Mouse (Mus musculus) neural tube, embryonic 10.5 days (tissue): ENCODE results near the gene Phip.

Source experiments
- DNase-seq: peaks from one replicate; pipeline ENCODE4 v3.0.0-alpha.2; 2017; ENCODE audit warnings: low spot score; ENCODE audit errors: extremely low spot score

Phip gene

GRCm38 (mm10) chr9:82975342-82976215, at the start of gene Phip:
Gene Phip, minus strand, starts transcription at chr9:82975516.
- peak; percentile 95 for DNase-seq

DNA sequence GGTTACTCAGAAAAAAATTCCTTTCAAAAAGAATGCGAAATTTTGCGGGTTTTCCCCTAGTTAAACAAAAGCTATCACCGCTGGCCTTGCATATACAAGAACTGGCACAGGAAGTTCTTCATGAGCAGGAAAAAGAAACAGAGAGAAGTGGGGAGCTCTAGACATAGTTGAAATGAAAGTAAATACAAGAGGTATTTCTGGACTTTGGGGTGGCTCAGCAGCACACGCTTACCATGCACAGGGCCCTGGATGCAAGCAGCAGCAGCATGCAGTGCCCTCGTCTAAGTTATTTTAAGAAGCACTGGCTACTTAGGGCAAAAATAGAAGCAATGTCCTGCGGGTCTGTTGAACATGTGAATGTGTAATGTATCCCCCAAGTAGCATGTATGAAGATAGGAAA, 48.4 kb upstream of the Phip start:
- DNase-seq, result no peak

GRCm38 (mm10) chr9:83014516-83014915, 39.2 kb upstream of the Phip start:
- DNase-seq, result no peak

DNA sequence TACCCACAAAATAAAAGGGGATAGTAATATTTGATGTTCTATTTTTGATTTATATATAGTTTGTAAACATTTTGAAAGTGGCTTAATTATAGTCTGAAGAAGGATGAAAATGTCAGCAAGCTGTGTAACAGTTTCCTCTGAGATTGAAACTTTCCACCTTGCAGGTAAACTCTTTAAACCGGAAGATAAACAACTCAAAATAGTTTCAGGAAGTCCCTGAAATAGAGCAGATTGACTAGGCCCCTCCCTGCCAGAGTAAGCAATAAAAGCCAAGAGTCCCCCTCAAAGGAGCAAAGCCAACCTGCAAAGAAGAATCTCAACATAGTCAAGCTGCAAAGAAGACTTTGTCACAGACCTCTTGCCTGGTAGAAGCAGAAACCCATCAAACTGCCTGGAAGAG, 33.0 kb upstream of the Phip start:
- no peak for DNase-seq

- no peak for DNase-seq
Observed at GRCm38 (mm10) chr9:83001342-83001741, 26.0 kb upstream of the Phip start.

- DNase-seq, result no peak
Observed at GRCm38 (mm10) chr9:82997765-82998500, 22.6 kb upstream of the Phip start.

DNA sequence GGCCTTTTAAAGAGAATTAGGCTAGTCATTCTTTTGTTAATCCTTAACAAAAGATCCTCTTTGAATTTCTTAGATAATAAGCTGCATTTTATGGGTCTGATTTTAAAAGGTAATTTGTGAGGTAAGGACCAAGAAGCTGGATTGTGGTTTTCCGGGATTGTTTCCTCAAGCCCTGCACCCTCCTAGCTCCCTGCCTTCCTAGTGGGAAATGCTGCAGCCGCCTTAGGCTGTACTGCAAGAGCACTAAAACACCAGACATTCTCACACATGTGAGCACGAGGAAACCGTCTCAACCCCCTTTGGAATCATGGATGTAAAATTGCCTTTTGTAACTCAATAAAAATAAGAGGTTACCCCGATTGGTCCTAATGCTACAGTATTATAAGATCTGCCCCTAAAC, 1.6 kb upstream of the Phip start:
- peak; percentile 26 for DNase-seq

DNA sequence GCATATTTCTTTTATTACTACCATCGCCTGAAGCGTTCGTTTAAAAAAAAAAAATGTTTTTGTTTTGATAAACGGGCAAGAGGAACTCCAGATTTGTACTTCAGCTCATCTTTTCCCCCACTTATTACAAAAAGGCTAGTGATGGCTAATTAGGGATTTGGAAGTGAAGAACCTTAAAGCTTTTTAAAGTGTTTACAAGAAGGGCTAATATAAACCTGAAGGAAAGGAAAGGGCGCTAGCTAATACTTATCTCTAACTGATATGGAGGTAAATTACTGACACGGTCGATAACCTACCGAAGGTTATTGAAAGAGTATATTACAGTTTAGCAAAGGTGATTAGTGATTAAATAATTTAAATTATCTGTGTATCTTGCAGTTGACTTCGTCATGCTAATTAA, 903 bp upstream of the Phip start:
- no peak for DNase-seq

DNA sequence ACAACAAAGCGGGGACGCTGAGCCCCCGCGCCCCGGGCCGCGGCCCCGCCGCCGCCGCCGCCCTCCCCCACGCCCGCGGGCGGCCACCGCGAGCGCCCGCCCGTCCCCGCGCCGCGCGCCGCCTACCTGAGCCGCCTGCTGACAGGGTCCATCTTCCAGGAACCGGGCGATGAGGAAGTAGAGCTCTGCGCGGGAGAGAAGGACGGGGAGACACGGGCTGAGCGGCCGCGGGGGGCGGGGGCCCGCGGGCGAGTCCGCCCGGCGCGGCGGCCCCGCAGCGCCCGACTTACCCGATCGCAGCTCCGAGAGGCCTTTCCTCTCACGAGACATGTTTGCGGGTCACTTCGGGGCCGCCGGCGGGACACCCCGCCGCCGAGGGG, 364 bp downstream of the Phip start:
- no peak for DNase-seq

DNA sequence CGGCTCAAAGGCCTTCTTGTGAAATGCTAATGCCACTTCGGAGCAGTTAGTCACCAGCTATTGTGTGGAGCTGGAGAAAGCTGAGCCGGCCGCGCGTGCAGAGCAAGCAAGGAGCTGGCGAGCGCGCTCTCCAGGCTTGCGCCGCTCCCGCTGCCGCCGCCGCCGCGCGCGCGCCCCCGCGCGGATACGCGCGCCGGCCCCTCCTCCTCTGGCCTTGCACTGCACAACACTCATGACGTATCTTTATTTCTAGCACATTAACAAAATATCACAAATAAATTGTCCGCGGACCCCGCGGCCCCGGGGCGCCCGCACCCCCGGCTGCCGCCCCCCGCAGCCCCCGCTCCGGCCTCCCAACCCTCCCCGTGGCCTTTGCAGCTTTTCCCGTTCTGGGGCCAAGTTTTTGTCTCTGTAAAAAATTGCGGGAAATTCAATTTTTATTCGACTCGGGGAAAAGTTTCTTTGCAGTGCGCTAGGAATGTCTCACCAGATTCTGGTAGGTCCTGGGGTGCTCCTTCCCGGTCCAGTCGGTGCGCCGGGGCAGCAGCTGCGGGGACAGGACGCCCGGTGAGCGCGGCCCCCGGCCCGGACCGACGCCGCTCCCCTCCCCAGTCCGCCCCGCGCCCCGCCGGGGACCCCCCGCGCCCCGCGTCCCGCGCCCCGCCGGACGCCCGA, 992 bp downstream of the Phip start:
- DNase-seq, result peak; percentile 87

GRCm38 (mm10) chr9:82973321-82973892, 1.9 kb downstream of the Phip start:
- peak; percentile 29 for DNase-seq

- DNase-seq, result no peak
Observed at GRCm38 (mm10) chr9:82971433-82971832, 3.9 kb downstream of the Phip start.

DNA sequence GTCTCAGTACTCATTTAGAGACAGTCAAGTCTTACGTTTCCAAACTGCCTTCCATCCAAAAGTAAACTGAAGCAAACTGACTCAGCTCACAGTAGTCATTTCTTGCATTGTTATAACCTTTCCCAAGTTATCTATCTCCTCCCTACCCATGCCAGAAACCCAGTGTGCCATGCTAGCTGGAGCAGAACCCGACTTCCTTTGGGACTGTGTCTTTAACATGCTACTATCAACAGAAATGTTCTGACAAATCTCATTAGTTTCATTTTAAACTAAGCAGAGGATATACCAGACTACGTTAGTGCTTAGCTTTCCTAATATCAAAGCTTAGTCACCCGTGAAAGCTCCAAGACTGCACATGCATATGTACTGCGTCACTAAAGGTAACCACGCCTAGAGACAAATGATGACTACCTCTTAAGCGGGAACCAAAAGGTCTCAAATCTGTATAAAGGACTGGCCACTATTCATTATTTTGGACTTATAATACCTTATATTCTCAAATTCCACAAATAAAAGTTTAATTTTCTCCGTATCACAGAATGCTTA, 8.2 kb downstream of the Phip start:
- DNase-seq, result no peak

- DNase-seq, result no peak
Observed at GRCm38 (mm10) chr9:82963981-82964380, 11.3 kb downstream of the Phip start.

GRCm38 (mm10) chr9:82961352-82961751, 14.0 kb downstream of the Phip start:
- no peak for DNase-seq

GRCm38 (mm10) chr9:82955267-82955666, 20.0 kb downstream of the Phip start:
- DNase-seq, result no peak

DNA sequence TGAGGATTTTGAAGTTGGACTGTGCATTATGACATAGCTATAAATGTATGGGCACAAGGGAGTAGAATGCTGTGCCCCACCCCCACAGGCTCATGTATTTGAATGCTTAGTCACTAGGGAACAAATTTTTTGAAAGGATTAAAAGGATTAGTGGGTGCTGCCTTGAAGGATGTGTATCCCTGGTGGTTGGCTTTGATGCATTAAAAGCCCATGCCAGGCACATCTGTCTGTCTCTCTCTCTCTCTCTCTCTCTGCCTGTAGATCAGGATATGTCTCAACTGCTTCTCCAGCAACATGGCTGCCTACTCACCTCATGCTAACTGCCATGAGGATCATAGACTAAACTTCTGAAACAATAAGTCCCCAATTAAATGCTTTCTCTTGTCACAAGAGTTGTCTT, 23.0 kb downstream of the Phip start:
- DNase-seq, result no peak

DNA sequence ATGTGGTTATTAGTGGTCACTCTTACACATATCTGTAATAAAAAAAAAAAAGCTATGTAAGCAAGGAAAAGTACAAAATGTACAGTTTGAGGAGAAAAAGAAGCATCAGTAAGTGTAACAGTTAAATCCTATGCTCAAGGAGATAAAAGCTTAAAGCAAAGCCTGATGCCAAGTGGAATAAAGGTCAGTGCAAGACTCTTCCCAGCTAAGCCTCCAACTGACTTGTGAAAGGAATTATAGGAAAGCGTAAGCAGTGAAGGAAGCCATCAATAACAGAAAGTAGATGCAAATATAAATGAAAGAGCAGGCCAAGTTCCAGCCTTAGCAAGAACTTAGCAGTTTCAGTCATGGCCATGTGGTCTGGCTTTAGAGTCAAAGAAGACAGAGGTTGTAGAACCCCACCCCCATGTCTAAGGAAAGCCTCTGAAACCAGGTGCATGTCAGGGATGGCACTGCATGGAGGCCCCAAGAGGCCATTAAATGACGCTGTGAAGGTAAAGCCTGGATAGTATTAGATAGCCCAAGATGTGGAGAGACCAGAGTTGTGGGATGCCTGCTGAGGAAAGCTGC, 23.8 kb downstream of the Phip start:
- DNase-seq, result no peak

GRCm38 (mm10) chr9:82907246-82907645, 68.1 kb downstream of the Phip start:
- DNase-seq, result no peak

GRCm38 (mm10) chr9:82888645-82889044, 86.7 kb downstream of the Phip start:
- DNase-seq, result no peak

- no peak for DNase-seq
Observed at GRCm38 (mm10) chr9:82884177-82884576, 91.1 kb downstream of the Phip start.
